Mouse (Mus musculus) intestine, embryonic 16.5 days (tissue): ENCODE measurements at regions not wholly inside any gene's neighbourhood (a gene's known extent, or its start where the extent isn't known, plus 50 kb on each side); places are given as distances from the start of the nearest gene placed in this dataset.
"Not testable (repeated sequence)": the region's sequence is repeated elsewhere in the genome, so short reads cannot be mapped to it uniquely, and the experiment has no call there.

Source experiments
- ATAC-seq: fragments of 200-750 bp; cut with Nextera tagmentation; 2 replicates; pipeline ENCODE4 v1.8.0; 2017; ENCODE audit warnings: moderate TSS enrichment, moderate library complexity
- H3K27ac ChIP-seq: fragments of 300-500 bp; sonication (generic); 2 replicates; pipeline ENCODE4 v1.5.1; 2014; ENCODE audit warnings: mild to moderate bottlenecking, low read length
- H3K27me3 ChIP-seq: fragments of 300-500 bp; sonication (generic); replicated peaks from 2 replicates; pipeline ENCODE4 v1.6.1; 2014; ENCODE audit warnings: low read length, control low read depth, mixed read lengths; ENCODE audit not compliant: control insufficient read depth, insufficient read depth
- H3K36me3 ChIP-seq: fragments of 300-500 bp; sonication (generic); 2 replicates; pipeline ENCODE4 v1.6.1; 2014; ENCODE audit warnings: low read length, control low read depth; ENCODE audit not compliant: control insufficient read depth, insufficient read depth
- H3K4me1 ChIP-seq: fragments of 300-500 bp; sonication (generic); 2 replicates; pipeline ENCODE4 v1.6.1; 2014; ENCODE audit warnings: low read length, control low read depth, mixed read lengths; ENCODE audit not compliant: control insufficient read depth, insufficient read depth
- H3K4me2 ChIP-seq: fragments of 300-500 bp; sonication (generic); 2 replicates; pipeline ENCODE4 v1.6.1; 2014; ENCODE audit warnings: low read depth, low read length, control low read depth
- H3K4me3 ChIP-seq: fragments of 300-500 bp; sonication (generic); 2 replicates; pipeline ENCODE4 v1.5.1; 2014; ENCODE audit warnings: mild to moderate bottlenecking, low read length
- H3K9ac ChIP-seq: fragments of 300-500 bp; sonication (generic); 2 replicates; pipeline ENCODE4 v1.6.1; 2014; ENCODE audit warnings: low read depth, low read length
- H3K9me3 ChIP-seq: fragments of 300-500 bp; sonication (generic); 2 replicates; pipeline ENCODE4 v1.6.1; 2016; ENCODE audit warnings: low read length, control low read depth; ENCODE audit not compliant: control insufficient read depth
- WGBS: fragments of 180-500 bp; shearing (Covaris S2); extraction: QIAGEN DNeasy Blood & Tissue Kit; methylation state at CpG from one replicate; pipeline ENCODE4 v1.1.7; 2014; 5-methylcytosine and 5-hydroxymethylcytosine counted together

DNA sequence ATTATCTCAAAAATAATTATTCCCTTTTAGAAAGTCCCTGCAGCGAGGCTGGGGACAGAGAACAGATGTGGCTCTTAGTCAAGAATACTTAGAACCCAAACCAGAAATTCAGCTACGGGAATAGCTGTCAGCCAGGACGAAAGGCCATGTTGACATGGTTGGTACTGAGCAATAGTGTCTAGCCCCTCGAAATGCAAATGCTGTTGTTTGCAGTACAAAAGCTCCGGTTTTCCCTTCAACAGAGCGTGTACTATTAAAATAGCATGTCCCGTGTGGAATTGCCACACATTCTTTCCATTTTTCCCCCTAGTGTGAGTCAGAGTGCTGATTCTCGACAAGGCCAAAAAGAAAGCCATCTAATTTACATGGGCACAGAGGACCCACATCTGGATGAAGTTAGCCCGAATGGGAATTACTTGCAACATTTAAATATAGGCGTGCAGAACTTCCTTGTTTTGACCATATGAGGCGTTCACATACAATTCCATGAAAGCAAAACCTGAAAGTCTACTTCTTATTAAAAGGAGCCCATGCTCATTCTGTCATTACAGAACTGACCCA lies 253.7 kb downstream of the Pten start:
- 84% methylated on average over 11 of the region's 11 CpGs for WGBS

DNA sequence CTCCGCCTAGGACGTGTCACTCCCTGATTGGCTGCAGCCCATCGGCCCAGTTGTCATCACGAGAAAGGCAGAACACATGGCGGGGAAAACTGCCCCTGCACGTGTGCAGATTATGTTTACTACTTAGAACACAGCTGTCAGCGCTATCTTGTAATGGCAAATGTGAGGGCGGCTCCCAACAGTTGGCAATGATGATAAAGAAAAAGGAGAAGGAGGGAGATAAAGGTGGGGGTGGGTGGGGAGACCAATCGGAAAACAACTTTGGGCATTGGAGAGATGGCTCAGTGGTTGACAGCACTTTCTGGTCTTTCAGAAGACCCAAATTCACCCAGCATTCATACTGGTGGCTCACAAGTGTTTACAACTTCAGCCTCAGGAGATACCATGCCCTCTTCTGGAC lies 257.6 kb downstream of the Pten start:
- H3K4me1 ChIP-seq, H3K9ac ChIP-seq, ATAC-seq, H3K36me3 ChIP-seq, H3K9me3 ChIP-seq, H3K4me2 ChIP-seq, H3K27me3 ChIP-seq, H3K4me3 ChIP-seq, H3K27ac ChIP-seq: not testable (repeated sequence)
- 84% methylated on average over 9 of the region's 9 CpGs for WGBS

More for the DNA sequence above, 253.7 kb downstream of the Pten start:
- H3K27me3 ChIP-seq: no peaks in the 10 kb centered on the region
- H3K27ac ChIP-seq: no peak overlapping the region
- H3K9ac ChIP-seq: no peak overlapping the region
- H3K4me3 ChIP-seq: no peak overlapping the region
- H3K4me1 ChIP-seq: no peaks in the 10 kb centered on the region
- H3K9me3 ChIP-seq: no peaks in the 10 kb centered on the region
- no peaks in the 10 kb centered on the region for H3K36me3 ChIP-seq
- no peak for ATAC-seq
- no peak overlapping the region for H3K4me2 ChIP-seq

DNA sequence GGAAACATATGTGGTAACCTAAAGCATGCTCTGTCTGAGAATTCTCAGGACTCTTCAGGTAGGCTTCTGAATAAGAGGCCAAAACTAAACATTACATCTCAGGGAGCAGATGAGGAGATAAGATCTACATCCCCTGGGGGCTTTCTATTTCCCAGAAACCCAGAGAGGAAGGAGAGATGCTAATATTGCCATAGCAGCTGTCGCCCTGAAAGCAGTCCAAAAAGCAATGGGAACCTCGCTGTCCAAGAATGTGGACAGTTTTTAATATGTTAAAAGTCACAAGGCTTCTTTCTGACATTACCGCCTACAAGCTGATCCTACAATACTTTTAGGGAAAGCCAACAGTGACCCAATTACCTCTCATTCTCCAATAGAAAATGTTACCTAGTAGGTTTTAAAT lies 263.9 kb downstream of the Pten start:
- H3K36me3 ChIP-seq: no peaks in the 10 kb centered on the region
- H3K27me3 ChIP-seq: no peaks in the 10 kb centered on the region
- H3K9ac ChIP-seq: no peak overlapping the region
- no peaks in the 10 kb centered on the region for H3K4me1 ChIP-seq
- no peak overlapping the region for H3K27ac ChIP-seq
- no peaks in the 10 kb centered on the region for H3K9me3 ChIP-seq
- no peak for ATAC-seq
- 68% methylated on average over 3 of the region's 3 CpGs for WGBS
- no peak overlapping the region for H3K4me2 ChIP-seq
- no peak overlapping the region for H3K4me3 ChIP-seq

DNA sequence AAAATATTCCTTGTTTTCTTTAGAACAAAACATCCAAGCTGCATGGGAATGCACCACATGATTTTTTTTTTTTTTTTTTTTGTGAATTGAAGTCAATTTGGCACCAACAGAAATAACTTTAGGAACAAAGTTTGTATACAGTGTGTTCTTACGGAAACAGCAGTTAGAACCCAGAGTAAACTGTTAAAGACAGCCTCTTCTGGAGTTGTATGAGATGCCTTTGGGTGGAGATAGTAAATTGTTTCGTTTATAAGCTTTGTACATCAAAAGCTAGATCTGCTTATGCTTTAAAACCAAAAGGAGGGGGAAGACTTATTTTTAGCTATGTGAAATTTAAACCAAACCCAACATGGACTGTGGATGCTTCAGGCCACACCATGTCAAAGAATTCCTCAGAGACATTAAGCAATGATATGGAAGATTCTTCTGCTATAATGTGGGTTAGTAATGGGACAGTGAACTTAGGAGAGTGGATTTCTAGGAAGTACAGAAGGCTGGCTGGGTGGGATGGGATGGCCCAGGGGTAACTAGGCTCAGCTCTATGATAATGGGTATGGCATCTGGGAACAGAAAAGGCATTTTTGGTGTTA lies 265.6 kb downstream of the Pten start:
- ATAC-seq: no peak
- Histone ChIP-seq H3K4me1 (no peaks in the 10 kb centered on the region), H3K4me3 (no peak overlapping the region), H3K9me3 (no peaks in the 10 kb centered on the region), H3K9ac (no peak overlapping the region), H3K36me3 (no peaks in the 10 kb centered on the region), H3K4me2 (no peak overlapping the region), H3K27me3 (no peaks in the 10 kb centered on the region), H3K27ac (no peak overlapping the region)
- WGBS: 64% methylated on average over 2 of the region's 2 CpGs

DNA sequence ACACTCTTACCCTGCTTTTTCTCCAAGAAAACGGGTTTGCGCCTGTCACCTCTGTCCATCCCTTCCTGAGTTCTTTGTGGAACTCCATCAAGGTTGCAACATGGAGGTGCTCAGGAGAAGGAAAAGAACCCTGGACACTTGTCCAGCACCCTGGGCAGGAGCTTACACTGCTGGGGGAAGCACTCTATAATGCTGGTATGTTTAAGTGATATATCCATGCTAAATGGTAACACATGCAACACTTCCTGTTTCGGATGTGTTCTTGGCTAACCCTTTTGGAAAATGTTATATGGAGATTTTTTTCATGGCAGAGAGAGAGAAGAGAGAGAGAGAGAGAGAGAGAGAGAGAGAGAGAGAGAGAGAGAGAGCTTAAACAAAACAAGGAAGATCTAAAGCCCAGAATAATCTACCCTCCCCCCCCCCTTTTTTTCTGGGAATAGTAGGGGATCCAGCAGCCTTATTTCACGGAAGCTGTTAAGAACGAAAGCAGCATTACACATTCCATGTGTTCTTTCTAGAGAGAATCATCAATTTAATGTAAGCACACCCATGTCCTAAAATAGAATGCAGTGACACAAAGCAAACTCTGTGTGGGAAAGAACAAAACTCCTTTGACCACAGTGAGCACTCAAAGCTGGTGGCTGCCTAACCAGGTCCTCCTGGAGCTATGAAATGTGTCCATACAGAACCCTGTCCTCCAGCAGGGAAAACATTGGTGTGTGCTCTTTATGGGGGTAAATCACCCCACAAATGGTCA lies 272.6 kb downstream of the Pten start:
- Histone ChIP-seq H3K9me3 (no peaks in the 10 kb centered on the region), H3K27ac (peak overlapping the region; percentile 78), H3K4me3 (no peak overlapping the region), H3K36me3 (no peaks in the 10 kb centered on the region), H3K27me3 (no peaks in the 10 kb centered on the region), H3K4me2 (no peak overlapping the region), H3K9ac (no peak overlapping the region), H3K4me1 (peaks cover 4% of the 10 kb centered on the region)
- peak; percentile 64 for ATAC-seq
- WGBS: 62% methylated on average over 5 of the region's 5 CpGs

DNA sequence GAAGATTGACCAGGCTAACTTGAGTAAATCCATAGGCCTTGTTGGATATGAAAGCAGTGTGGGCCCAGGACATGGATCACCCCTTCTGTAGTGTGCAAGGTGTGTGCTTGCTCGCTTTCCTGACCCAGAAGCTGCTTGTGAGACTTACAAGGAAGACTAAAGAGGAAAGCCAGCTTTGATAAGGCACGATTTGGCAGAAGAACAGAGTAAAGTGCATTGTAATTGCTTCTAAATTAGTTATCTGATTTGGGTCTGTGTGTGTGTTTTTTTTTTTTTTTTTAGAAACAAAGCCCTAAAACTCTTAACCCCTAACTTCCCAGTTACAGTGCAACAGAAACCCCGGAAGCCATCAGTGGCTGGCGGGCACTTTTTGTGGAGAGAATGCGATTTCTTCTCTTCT lies 283.2 kb downstream of the Pten start:
- Histone ChIP-seq H3K9me3 (no peaks in the 10 kb centered on the region), H3K27ac (no peak overlapping the region), H3K27me3 (no peaks in the 10 kb centered on the region), H3K36me3 (no peaks in the 10 kb centered on the region), H3K4me3 (no peak overlapping the region), H3K4me2 (no peak overlapping the region), H3K9ac (no peak overlapping the region), H3K4me1 (peaks cover 3% of the 10 kb centered on the region; the same call in 1 of the 2 replicates)
- 70% methylated on average over 5 of the region's 5 CpGs for WGBS
- no peak for ATAC-seq

DNA sequence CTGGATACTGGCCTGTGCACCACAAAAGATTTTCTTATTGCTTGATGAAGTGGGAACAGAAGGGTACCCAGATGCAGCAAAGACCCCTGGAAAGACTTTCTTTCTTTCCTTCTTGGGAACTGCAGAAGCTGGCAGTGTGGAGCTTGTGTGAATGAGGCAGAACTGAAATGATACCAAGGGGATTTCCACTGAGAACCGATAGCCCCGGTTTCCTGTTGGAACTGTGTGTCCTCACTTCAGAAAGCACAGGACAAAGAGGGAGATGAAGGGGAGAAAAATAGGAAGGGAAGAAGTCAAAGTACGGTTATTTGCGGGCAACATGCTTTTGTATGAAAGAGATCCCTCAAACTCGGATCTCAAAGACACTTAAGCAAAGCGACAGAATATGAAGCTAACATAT lies 283.7 kb downstream of the Pten start:
- H3K27ac ChIP-seq: no peak overlapping the region
- no peak overlapping the region for H3K4me3 ChIP-seq
- no peak overlapping the region for H3K9ac ChIP-seq
- 73% methylated on average over 6 of the region's 6 CpGs for WGBS
- ATAC-seq: no peak
- H3K27me3 ChIP-seq: no peaks in the 10 kb centered on the region
- no peaks in the 10 kb centered on the region for H3K4me1 ChIP-seq
- H3K36me3 ChIP-seq: no peaks in the 10 kb centered on the region
- no peaks in the 10 kb centered on the region for H3K9me3 ChIP-seq
- no peak overlapping the region for H3K4me2 ChIP-seq

DNA sequence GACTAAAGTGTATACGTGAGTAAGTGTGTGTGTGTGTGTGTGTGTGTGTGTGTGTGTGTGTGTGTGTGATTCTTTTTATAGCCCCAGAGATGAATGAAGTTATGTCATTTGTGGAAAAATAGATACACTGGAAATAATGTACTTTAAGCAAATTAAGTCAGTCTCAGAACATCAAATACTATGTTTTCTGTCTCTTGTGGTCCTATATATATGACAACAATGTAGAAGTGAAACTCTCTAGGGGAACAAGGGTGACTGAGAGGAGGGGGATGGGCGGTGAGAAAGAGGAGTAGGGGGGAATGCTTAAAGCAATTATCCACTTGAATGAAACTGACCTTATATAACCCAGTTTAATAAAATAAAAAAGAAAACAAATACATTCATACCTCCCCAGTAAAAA lies 285.5 kb downstream of the Pten start:
- 80% methylated on average over 2 of the region's 2 CpGs for WGBS
- Histone ChIP-seq H3K4me3 (no peak overlapping the region), H3K27me3 (no peaks in the 10 kb centered on the region), H3K27ac (no peak overlapping the region), H3K36me3 (no peaks in the 10 kb centered on the region), H3K4me2 (no peak overlapping the region), H3K4me1 (no peaks in the 10 kb centered on the region), H3K9me3 (no peaks in the 10 kb centered on the region), H3K9ac (no peak overlapping the region)
- ATAC-seq: no peak

DNA sequence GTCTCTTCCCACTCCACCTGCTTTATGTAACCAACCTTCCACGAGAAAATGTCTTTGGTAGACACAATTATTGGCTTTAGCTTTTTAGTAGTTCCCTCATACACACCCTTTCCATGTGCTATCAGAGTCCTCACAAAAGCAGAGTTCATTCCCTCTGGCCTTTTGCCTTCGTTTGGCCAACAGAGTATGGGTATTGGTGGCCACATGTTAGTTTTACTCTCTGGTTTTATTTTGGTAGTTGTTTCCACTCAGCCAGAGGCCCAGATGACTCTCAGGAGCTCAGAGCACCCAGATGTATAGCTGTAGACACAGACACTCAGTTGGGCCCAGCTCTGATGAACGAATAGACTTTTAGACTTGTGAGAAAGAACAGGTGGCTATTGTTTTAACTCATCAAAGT lies 286.4 kb downstream of the Pten start:
- Histone ChIP-seq H3K36me3 (no peaks in the 10 kb centered on the region), H3K4me2 (no peak overlapping the region), H3K27ac (no peak overlapping the region), H3K27me3 (no peaks in the 10 kb centered on the region), H3K9ac (no peak overlapping the region), H3K9me3 (no peaks in the 10 kb centered on the region), H3K4me1 (no peaks in the 10 kb centered on the region), H3K4me3 (no peak overlapping the region)
- 74% methylated on average over 3 of the region's 3 CpGs for WGBS
- no peak for ATAC-seq
